Mouse (Mus musculus) lung, postnatal 0 days (tissue): ENCODE results near the gene Tln2.

Experiments
- CTCF ChIP-seq: IDR thresholded peaks from 2 replicates; pipeline ENCODE4 v1.5.1; 2016; ENCODE audit warnings: antibody characterized with exemption, mild to moderate bottlenecking
- EP300 ChIP-seq: IDR thresholded peaks from 2 replicates; pipeline ENCODE4 v1.6.1; 2016; ENCODE audit warnings: antibody characterized with exemption, mild to moderate bottlenecking, control low read depth

DNA sequence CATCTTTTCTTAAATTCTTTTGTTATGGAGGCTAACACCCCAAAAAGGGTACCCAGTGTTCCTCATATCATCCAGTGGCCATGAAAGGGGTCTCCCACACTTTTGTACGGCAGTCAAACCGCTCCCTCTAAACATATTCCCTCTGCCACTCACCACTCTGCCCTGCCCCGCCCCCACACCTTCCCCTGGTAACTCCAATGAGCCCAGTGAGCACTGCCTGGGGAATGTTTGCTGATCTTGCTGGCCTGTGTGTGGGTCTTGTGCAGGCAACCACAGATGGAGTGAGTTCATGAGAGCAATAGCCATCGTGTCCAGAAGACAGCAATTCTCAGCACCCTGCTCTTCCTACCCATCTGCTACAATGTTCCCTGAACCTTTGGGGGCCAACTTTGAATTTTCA lies 354.3 kb downstream of the Tln2 start:
- no peak for TF ChIP-seq CTCF
- no peak for TF ChIP-seq EP300
